Mouse (Mus musculus): ENCODE results near the gene Heg1. TPM values are rescaled to one million over a fixed set of nuclear protein-coding genes. Genes with fewer than 3 reads are reported as not detected.

Heg1 gene
- total RNA-seq, 2 experiments from 2014 or later = 29.9 to 35.4 TPM

DNA sequence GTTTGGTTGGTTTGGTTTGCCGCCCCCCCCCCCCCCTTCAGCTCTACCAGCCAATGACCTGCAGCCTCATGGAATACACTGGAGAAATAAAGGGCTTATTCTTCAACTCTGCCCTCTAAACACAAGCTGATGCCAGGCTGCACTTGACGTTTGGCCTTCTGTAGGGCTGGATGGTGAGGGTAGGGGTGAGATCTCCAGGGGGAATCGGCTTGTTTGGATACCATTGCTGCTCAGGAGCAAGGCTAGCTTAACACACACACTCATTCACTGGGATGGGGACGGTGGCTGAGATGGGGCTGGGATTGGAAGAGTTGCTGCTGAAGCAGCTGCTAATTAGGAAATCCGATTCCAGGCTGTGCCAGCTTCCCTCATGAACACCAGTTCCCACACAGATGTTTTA lies 16.4 kb downstream of the Heg1 start:
- no peak for DNase-seq (ENCODE audit: low spot score in 2 of 2)
- intact Hi-C loops (cut with DNase I) = no loop called here

DNA sequence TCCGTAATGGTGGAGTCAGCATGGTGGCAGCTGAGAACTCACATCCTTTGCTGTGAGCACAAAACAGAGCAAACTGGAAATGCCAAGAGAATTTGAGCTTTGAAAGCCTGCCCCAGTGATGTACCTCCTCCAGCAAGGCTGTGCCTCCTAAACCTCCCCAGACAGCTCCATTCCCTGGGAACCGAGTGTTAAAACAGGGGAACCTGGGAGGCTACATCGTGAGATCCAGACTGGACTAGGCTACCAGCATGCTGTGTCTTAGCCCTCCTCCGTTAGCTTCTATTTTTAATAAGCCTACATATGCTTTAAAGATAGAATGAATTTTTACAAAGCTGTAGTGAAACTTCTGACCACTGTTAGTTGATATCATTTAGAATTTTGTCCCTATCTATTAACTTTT lies 17.7 kb downstream of the Heg1 start:
- intact Hi-C loops (cut with DNase I) = no loop called here
- peak in 1 of 2 experiments; percentile 56 for DNase-seq (ENCODE audit: low spot score in 2 of 2)

DNA sequence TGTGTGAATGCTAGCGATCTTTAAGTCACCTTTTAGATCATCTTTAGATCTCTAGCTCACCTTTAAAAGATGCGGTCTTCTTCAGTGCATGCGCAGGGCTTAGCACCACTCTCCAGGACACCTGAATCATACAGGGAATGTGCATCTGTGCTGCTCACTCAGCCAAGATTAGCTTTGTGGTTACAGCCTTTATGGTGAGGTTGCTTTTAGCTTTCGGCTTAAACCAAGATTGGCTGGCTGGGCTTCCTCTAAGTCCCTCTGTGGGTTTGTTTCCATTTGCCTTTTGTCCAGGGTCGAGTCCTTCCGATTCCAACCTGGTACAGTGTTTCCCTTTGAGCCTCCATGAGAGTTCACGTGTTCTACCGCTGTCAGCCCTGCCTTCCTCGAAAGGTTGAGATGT lies 20.1 kb downstream of the Heg1 start:
- no peak for DNase-seq (ENCODE audit: low spot score in 2 of 2)
- intact Hi-C loops (cut with DNase I) = no loop called here

DNA sequence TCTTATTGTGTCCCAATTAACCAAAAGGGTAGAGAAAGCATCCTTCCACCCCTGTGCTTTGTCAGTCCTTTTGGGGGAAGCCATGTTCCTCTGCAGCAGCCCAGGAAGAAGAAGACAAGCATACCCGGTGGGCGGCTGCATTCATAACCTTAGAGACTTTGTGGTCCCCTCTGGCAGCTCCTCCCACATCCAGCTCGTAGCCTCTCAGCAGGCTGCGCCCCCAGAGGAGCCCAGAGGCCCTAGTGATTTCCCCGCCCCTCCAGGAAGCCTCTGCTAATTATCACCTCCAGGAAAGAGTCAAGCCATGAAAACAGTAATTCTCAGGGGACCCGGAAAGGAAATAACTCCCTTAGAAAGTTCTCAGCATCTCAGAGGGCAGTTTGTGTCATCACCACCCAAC lies 21.1 kb downstream of the Heg1 start:
- intact Hi-C loops (cut with DNase I) = no loop called here
- no peak for DNase-seq (ENCODE audit: low spot score in 2 of 2)

DNA sequence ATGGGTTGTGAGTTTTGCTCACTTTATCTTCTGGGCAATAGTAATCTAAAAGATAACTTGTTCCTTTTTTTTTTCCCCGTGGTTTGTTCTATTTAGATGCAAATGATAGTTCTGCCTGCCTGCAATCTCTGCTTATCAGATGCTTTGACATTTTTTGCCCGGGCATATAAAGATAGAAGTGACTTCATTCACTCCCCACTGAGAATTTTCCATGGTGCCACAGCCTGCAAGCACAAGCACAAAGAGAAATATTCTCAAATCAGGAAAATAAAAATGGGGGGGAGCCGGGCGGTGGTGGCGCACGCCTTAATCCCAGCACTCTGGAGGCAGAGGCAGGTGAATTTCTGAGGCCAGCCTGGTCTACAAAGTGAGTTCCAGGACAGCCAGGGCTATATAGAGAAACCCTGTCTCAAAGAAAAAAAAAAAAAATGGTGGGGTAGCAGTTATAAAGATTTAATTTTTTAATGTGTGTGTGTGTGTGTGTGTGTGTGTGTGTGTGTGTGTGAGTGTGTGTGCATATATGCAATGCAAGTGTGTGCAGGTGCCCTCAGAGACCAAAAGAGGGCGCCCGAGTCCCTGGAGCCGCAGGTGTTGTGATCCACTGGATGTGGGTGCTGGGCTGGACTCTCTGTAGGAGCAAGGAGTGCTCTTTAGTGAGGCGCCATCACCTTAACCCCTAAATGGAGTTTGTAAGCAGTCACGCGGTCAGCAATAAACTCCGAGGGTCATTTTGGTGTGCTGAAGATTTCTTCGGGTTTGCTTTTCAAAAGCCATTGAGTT lies 22.1 kb downstream of the Heg1 start:
- no peak for DNase-seq (ENCODE audit: low spot score in 2 of 2)
- intact Hi-C loops (cut with DNase I) = no loop called here

DNA sequence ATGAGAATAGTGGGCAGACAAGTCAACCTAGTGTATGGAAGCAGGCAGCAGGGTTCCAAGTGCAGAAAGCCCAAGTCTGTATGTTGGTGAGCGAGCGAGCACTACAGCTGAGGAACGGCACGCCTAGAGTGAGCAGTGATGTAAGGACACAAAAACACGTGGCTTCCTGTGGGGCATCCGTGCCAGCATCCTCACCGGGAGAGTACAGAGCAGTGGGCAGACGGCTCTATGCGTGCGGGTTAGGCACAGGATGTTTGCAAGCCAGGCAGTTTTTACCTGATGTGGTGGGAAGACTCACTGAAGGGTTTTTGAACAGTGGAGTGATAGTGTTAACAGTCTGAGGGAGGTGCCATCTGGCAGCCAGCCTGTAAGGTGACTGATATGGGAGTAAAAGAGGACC lies 23.9 kb downstream of the Heg1 start:
- intact Hi-C loops (cut with DNase I) = no loop called here
- DNase-seq (ENCODE audit: low spot score in 2 of 2) = no peak

DNA sequence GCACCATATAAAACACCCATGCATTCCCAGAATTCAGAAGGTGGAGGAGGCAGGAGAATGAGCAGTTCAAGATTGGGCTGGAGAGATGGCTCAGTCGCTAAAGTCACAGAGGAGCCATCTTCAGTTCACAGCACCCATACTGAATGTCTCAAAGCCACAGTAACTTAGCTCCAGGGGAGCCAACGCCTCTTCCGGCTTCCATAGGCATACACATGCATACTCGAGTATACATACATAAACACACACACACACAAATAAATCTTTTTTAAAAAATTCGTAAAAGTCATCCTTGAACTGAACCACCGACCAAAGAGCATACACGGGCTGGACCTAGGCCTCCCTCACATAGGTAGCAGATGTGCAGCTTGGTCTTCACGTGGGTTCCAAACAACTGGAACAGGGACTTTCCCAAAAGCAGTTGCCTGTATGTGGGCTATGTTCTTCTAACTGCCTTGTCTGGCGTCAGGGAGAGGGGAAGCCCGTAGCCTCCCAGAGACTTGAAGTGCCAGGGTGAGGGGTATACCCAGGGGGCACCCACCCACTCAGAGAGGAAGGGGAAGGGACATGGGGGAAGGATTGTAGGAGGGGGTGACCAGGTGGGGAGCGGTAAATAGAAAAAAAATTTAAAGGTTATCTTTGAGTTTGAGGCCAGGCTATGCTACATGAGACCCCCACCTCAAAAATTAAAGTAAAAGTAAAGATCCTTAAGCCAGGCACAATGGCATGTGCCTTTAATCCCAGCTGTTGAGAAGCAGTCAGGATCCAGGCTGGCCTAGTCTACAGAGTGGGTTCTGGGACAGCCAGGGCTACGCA lies 24.6 kb downstream of the Heg1 start:
- intact Hi-C loops (cut with DNase I) = no loop called here
- DNase-seq (ENCODE audit: low spot score in 2 of 2) = no peak

DNA sequence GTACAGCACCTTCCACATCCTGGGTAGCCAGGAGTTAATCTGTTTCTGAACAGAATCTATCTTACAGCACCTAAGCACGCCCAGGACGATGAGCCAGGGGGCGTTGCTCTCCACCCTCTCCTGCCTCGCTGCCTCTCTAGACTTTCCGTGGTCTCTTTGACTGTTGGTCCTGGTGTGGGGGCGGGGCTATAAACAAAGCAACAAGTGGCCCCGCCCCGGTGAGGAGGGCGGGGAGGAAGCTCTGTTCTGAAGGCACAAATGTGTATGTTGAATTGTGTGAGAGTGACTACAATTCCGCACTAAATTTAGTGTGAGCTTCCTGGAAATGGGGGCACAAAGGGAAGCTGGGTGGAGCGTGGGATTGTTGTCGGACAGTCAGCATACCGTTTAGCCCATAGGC lies 30.1 kb downstream of the Heg1 start:
- intact Hi-C loops (cut with DNase I) = no loop called here
- peak; percentile 30 to 56 for DNase-seq (ENCODE audit: low spot score in 2 of 2)

DNA sequence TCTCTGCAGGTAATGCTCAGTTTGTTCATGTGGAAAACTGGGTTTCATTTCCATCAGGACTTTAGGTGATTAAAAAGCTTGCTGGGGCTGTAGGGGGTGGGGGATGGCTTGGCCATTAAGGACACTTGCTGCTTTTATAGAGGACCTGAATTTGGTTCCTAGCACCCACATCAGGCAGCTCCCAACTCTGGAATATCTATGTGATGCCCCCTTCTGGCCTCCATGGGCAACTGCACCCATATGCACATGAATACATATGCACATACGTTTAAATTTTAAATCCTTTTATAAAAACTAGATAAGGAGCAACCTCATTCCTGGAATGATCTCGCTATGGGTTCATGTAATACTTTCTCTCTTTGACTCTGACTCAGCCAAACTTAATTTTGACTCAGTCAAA lies 39.1 kb downstream of the Heg1 start:
- intact Hi-C loops (cut with DNase I) = no loop called here
- DNase-seq (ENCODE audit: low spot score in 2 of 2) = no peak

DNA sequence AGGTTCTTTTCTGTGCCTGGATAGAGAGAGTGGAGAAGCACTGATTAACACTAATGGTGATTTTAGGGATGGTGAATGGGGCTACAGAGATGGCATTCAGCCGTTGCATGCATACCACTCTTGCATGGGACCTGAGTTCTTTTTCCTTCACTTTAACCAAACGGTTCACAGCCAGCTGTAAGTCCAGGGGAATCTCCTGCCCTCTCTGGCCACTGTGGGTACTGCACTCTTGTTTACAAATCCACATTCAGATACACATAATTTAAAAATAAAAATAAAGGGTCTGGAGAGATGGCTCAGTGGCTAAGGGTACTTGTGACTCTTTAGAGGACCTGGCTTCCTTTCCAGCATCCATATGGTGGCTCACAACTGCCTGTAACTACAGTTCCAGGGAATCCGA lies 39.8 kb downstream of the Heg1 start:
- no peak for DNase-seq (ENCODE audit: low spot score in 2 of 2)
- intact Hi-C loops (cut with DNase I) = no loop called here

DNA sequence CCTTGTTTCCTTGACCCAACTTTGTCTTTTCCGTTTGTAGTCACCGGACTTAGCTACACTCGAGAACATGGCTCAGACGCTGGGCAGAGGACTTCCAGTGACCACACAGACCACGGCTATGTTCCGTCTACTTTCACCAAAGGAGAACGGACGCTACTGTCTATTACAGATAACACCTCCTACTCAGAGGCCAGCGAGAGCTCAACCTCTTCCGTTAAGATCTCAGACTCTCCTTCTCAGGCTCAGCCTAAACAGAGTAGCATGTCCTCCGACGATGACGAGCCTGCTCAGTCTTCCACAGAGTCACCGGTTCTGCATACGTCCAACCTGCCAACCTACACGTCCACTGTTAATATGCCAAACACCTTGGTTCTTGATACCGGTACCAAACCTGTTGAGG lies 42.1 kb downstream of the Heg1 start:
- no peak for DNase-seq (ENCODE audit: low spot score in 2 of 2)
- intact Hi-C loops (cut with DNase I) = no loop called here

DNA sequence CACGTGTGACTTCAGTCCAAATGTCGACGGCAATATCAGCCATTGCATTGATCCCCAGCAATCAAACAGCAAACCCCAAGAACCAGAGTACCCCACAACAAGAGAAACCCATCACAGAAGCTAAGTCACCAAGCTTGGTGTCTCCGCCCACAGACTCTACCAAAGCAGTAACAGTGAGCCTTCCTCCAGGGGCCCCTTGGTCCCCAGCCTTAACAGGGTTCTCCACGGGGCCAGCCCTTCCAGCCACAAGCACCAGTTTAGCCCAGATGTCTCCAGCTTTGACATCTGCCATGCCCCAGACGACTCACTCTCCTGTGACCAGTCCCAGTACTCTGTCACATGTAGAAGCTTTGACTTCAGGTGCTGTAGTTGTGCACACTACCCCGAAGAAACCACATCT lies 42.7 kb downstream of the Heg1 start:
- intact Hi-C loops (cut with DNase I) = no loop called here
- DNase-seq (ENCODE audit: low spot score in 2 of 2) = no peak

DNA sequence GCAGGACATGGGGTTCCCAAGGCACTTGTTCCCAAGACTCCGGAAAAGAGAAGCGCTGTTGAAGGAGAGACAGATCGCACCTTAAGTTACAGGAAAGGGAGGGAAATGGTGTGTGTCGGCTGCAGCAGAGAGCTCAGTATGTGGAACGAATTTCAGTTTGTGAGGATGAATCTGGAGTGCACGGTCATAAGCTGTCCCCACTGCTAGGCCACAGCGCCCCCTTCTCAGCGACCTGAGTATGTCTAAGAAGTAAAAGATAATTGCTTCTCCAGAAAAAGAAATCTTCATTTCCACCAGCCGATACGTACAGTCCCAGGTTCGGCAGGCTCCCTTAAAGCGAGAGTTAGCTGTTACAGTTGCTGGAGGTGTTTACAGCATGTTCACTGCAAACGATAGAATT lies 44.3 kb downstream of the Heg1 start:
- intact Hi-C loops (cut with DNase I) = no loop called here
- DNase-seq (ENCODE audit: low spot score in 2 of 2) = no peak

DNA sequence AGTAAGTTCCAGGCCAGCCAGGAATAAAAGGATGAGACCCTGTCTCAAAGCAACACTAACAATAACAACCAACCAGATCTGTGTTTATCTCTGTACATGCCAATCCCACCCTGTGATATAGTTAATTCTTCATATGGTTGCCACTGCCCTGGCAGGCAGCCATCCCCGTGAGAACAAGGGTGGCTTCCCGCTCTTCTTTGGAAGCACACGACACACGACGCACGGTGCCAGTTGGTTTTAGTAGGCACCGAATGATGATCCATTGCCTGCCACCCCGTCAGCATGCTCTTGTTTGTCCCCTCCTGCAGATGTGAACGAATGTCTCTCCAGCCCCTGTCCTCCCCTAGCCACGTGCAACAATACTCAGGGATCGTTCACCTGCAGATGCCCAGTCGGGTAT lies 47.1 kb downstream of the Heg1 start:
- intact Hi-C loops (cut with DNase I) = no loop called here
- no peak for DNase-seq (ENCODE audit: low spot score in 2 of 2)

DNA sequence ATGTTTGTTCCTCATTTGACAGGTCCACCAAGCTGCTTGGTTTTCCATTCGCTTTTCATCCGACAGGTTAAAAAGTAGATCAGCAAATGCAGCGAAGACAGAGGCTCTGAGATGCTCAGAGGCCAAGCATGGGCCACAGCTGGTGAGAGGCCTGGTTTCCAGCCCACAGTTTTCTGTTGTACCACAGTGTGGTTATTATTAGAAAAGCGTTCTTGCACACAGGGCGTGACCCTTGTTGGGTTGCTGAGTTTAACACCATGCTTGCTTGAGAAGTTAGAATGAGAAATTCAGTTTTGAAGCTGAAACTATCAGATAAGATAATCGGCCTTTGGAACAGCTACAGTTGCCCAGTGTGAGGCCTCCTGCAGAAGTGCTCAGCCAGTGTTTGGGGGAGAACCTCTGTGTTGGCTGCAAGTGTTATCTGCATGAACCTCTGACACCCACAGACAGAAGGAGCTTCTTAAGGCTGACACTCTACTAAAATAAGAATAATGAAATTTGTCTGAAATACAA lies 48.1 kb downstream of the Heg1 start:
- intact Hi-C loops (cut with DNase I) = no loop called here

DNA sequence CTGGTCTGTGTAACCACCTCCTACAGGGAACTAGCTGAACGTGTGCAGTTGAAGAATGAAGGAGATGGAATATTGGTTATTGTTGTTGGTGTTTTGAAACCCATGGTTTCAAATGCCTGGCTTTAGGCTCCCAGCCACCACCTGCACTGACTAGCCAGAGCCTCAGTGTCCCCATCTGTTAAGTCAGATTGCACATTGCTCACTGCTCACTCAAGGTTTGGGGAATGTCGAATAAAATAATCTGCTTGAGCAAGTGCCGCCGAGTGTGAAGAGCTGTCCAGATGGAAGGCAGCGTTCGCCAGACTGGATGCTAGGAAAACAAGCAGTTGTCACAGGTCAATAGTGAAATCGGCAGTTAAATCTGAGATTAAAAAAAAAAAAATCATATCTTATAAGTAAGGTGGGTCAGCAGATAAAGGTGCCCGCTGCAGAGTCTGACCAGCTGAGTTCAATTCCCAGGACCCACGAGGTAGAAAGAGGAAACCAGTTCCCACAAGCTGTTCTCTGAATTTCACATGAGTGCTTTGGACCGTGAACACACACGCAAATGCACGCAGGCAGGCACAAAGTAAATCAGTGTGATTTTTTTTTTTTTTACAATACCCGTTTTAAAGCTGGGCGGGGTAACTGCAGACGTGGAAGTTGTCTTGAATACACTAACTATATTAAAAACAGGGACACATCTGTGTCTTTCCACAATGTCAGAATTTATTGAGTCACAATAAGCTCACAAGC lies 48.8 kb downstream of the Heg1 start:
- no peak for DNase-seq (ENCODE audit: low spot score in 2 of 2)
- intact Hi-C loops (cut with DNase I) = no loop called here

More for the DNA sequence above, 48.1 kb downstream of the Heg1 start:
- DNase-seq (ENCODE audit: low spot score in 2 of 2) = no peak

DNA sequence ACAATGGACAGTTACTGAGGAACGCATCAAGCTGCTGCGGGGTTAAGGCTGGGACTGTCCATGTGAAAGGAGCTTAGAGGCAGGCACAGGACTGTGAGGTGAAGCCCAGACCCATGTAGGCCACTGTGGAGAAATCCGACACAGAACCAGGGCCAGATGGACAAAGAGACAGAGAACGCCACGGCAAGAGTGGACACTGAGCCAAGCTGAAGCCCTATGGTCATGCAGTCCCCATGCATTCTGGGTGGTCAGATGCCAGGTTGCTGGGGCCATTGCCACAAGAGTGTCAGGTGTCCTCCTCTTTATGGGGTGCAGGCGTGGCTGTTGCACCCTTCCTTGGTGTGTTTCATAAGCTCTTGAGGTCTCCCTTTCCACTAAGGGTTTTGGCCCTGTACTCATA lies 49.7 kb downstream of the Heg1 start:
- intact Hi-C loops (cut with DNase I) = no loop called here
- no peak for DNase-seq (ENCODE audit: low spot score in 2 of 2)

DNA sequence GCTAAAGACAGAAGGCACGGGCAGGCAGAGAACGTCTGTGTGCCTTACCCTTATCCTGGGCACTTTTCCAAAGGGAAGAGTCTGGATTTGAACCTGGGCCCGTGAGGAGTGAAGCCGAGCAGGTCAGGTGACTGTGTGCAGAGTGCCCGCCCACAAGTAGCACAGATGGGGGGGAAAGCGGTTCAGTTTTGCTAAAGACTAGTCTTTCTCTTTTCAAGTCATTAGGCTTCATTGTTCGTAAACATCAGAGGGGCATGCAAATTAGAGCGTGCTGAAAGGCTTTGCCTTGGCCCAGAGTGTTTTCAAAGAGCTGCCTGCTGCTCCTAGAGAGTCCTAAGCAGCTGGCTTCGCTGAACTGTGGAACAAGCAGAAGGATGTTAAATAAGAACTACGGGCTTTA lies 50.4 kb downstream of the Heg1 start:
- intact Hi-C loops (cut with DNase I) = no loop called here
- peak; percentile 31 to 66 for DNase-seq (ENCODE audit: low spot score in 2 of 2)

DNA sequence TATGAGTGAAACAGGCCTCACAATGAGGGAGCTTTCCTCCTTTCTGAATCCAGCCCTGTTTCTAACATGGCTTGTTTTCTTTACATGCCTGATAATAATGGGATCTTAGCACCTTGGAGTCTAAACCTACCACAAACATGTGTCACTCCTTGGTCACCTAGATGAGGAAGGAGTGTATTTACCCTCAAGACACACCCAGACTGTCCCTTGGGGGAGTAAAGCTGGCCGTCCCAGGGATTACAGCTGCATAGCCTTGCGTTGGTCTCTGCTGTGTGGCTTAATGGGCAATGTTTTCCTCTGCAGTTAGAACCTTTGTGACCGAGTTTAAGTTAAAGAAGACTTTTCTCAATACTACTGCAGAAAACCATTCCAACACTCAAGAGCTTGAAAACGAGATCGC lies 51.1 kb downstream of the Heg1 start:
- DNase-seq (ENCODE audit: low spot score in 2 of 2) = no peak
- intact Hi-C loops (cut with DNase I) = no loop called here

DNA sequence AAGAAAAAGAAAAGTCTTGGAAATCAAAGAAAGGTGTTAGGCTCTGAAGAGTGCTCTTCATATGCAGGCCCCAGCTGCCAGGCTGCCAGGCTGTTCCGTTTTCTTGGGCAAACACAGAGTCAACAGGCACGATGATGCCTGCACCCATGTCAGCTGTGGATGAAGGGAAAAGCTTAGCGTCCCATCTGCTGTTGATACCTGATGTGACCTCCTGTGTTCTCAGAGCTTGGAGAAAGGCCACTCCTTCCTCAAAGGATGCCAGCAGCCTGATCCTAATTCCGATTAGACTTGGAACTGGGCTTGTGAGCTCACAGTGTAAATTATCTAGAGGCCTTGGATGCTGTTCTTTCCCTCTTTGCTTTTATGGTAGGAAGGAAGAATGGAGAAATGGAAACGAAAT lies 51.6 kb downstream of the Heg1 start:
- no peak for DNase-seq (ENCODE audit: low spot score in 2 of 2)
- intact Hi-C loops (cut with DNase I) = no loop called here
